Mouse (Mus musculus): Measurements from ENCODE around the gene Tle2. TPM values are rescaled to one million over a fixed set of nuclear protein-coding genes. Genes with fewer than 3 reads are reported as not detected.

Gene Tle2
- total RNA-seq, 2 experiments from 2014 or later: 36.2 to 40.7 TPM

- no peak overlapping the region for H3K27ac ChIP-seq
- DNase-seq (ENCODE audit: extremely low spot score in 1 of 2, low spot score in 2 of 2): no peak
- TF ChIP-seq CTCF (IDR thresholded peaks at IDR 0.05): no peak
- intact Hi-C loops (cut with DNase I): loop anchor here (1.0 kb wide), 1 partner anchor 29 kb away; no protein-coding TSS in a partner anchor
- no peak overlapping the region for H3K4me3 ChIP-seq
These were observed 25.7 kb downstream of the Tle2 start for GRCm38 (mm10) chr10:81600096-81600495.

- DNase-seq (ENCODE audit: extremely low spot score in 1 of 2, low spot score in 2 of 2): peak; percentile 92
- Histone ChIP-seq H3K4me3 (peak within 1 kb of the TSS; percentile 29), H3K27ac (no peak within 1 kb of the TSS)
- intact Hi-C loops (cut with DNase I): loop anchor here (1.0 kb wide), 1 partner anchor 29 kb away; no protein-coding TSS in a partner anchor
- no peak for TF ChIP-seq CTCF (IDR thresholded peaks at IDR 0.05)
These were observed 26.4 kb downstream of the Tle2 start, which contains the start of gene Tle6 for GRCm38 (mm10) chr10:81600738-81601203. Gene Tle6 (minus strand): TSS chr10:81601073.

- Histone ChIP-seq H3K27ac (no peak overlapping the region), H3K4me3 (no peak overlapping the region; the same call in 1 of the 2 replicates)
- intact Hi-C loops (cut with DNase I): no loop called here
- no peak for TF ChIP-seq CTCF (IDR thresholded peaks at IDR 0.05)
- DNase-seq (ENCODE audit: extremely low spot score in 1 of 2, low spot score in 2 of 2): no peak
These were observed 27.1 kb downstream of the Tle2 start for GRCm38 (mm10) chr10:81601396-81601905.

GRCm38 (mm10) chr10:81602741-81603151, 28.4 kb downstream of the Tle2 start:
- no peak for DNase-seq (ENCODE audit: extremely low spot score in 1 of 2, low spot score in 2 of 2)
- TF ChIP-seq CTCF (IDR thresholded peaks at IDR 0.05): peak; percentile 64
- Histone ChIP-seq H3K27ac (no peak overlapping the region; the same call in 1 of the 2 replicates), H3K4me3 (no peak overlapping the region)
- intact Hi-C loops (cut with DNase I): no loop called here

GRCm38 (mm10) chr10:81604019-81604967, 29.9 kb downstream of the Tle2 start:
- intact Hi-C loops (cut with DNase I): loop anchor here (2.0 kb wide), 2 partner anchors 33 to 41 kb away; no protein-coding TSS in a partner anchor
- TF ChIP-seq CTCF (IDR thresholded peaks at IDR 0.05): no peak
- no peak for DNase-seq (ENCODE audit: extremely low spot score in 1 of 2, low spot score in 2 of 2)
- no peak overlapping the region; the same call in 1 of the 2 replicates for H3K4me3 ChIP-seq
- H3K27ac ChIP-seq: peak overlapping the region; percentile 75; the same call in 1 of the 2 replicates

GRCm38 (mm10) chr10:81604968-81605665, 30.8 kb downstream of the Tle2 start:
- DNase-seq (ENCODE audit: extremely low spot score in 1 of 2, low spot score in 2 of 2): peak; percentile 85 to 86
- Histone ChIP-seq H3K27ac (peak overlapping the region; percentile 79), H3K4me3 (peak overlapping the region; percentile 80)
- intact Hi-C loops (cut with DNase I): loop anchor here (1.0 to 2.0 kb wide), 3 partner anchors 34 to 103 kb away; no protein-coding TSS in a partner anchor
- peak; percentile 69 for TF ChIP-seq CTCF (IDR thresholded peaks at IDR 0.05)

GRCm38 (mm10) chr10:81605666-81605973, 31.3 kb downstream of the Tle2 start:
- intact Hi-C loops (cut with DNase I): loop anchor here (1.0 to 2.0 kb wide), 3 partner anchors 35 to 103 kb away; no protein-coding TSS in a partner anchor
- DNase-seq (ENCODE audit: extremely low spot score in 1 of 2, low spot score in 2 of 2): no peak
- peak overlapping the region; percentile 79 for H3K27ac ChIP-seq
- peak overlapping the region; percentile 80 for H3K4me3 ChIP-seq
- no peak for TF ChIP-seq CTCF (IDR thresholded peaks at IDR 0.05)

GRCm38 (mm10) chr10:81605974-81606751, 31.8 kb downstream of the Tle2 start, which contains the start of gene BC025920:
Gene BC025920 (plus strand): TSS chr10:81606270.
- no peak for TF ChIP-seq CTCF (IDR thresholded peaks at IDR 0.05)
- intact Hi-C loops (cut with DNase I): loop anchor here (1.0 to 2.0 kb wide), 4 partner anchors 21 to 104 kb away; partner anchors contain the start of gene Sirt6
- peak within 1 kb of the TSS; percentile 80 for H3K4me3 ChIP-seq
- peak; percentile 82 to 93 for DNase-seq (ENCODE audit: extremely low spot score in 1 of 2, low spot score in 2 of 2)
- H3K27ac ChIP-seq: peak within 1 kb of the TSS; percentile 97

- peak; percentile 11 for TF ChIP-seq CTCF (IDR thresholded peaks at IDR 0.05)
- intact Hi-C loops (cut with DNase I): no loop called here
- DNase-seq (ENCODE audit: extremely low spot score in 1 of 2, low spot score in 2 of 2): no peak
- H3K4me3 ChIP-seq: no peak overlapping the region
- no peak overlapping the region for H3K27ac ChIP-seq
These were observed 33.9 kb downstream of the Tle2 start for GRCm38 (mm10) chr10:81608308-81608707.

GRCm38 (mm10) chr10:81612779-81613178, 38.4 kb downstream of the Tle2 start:
- Histone ChIP-seq H3K4me3 (no peak overlapping the region), H3K27ac (no peak overlapping the region)
- intact Hi-C loops (cut with DNase I): no loop called here
- no peak for DNase-seq (ENCODE audit: extremely low spot score in 1 of 2, low spot score in 2 of 2)
- TF ChIP-seq CTCF (IDR thresholded peaks at IDR 0.05): no peak

- Histone ChIP-seq H3K4me3 (no peak overlapping the region), H3K27ac (no peak overlapping the region)
- DNase-seq (ENCODE audit: extremely low spot score in 1 of 2, low spot score in 2 of 2): no peak
- intact Hi-C loops (cut with DNase I): no loop called here
- no peak for TF ChIP-seq CTCF (IDR thresholded peaks at IDR 0.05)
These were observed 41.1 kb downstream of the Tle2 start for GRCm38 (mm10) chr10:81615486-81615885.

All from left cerebral cortex, adult 2 months (tissue).